Mouse (Mus musculus): ENCODE results near the gene Tk2.

DNA sequence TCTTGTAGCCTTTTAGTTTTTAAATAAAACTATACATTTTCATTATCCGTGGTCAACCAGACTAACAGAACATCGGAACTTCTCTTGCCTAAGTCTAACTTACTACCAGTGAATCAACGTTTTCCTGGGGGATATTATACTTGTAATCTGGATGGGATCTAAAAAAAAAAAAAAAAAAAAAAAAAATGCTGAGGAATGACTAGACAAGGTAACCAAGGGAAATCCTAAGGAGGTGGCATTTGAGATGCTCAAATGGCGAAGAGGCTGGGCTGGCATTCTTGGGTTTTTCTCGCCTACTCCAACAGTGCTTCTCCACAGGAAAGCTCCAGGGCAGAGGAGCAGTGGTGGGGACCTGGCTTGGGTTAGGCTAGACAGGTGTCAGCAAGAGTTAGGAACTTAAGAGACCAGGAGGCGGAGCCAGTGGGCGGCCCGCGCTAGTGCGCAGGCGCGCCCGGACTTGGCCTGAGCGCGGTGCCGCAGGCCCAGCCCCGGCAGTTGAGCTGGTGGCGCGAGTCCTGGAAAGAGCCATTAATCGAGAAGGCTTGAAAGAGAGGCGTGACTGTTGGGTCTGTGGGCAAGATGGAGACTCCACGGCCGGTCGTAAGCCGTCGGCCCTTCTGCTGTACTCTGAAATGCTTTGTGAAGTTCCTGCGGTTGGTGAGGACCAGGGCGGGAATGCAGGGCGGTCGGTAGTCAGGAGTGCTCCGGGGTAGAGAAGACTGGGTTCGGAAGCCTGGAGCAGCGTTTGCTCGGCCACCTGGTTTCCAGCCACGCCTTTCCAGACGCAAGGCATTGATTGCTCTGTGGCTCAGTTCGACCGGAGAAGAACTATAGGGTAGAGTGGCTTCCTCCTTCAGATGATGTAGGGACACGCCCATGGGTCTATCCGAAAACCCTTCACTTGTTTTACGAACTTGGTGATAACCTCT is 2.3 kb upstream of the Tk2 start, which contains the start of gene Cklf:
- TF ChIP-seq CTCF (IDR thresholded peaks at IDR 0.05): peak; percentile 60
- TF ChIP-seq POLR2A (IDR thresholded peaks at IDR 0.05; ENCODE audit: insufficient read depth, low read depth, low read length): peak; percentile 83
- TF ChIP-seq EP300 (IDR thresholded peaks at IDR 0.05; ENCODE audit: insufficient read depth, low read depth, low read length): no peak

Measured in heart, adult 2 months (tissue).